Mouse (Mus musculus): ENCODE measurements around the gene Pou4f1. TPM values are rescaled to one million over a fixed set of nuclear protein-coding genes. Genes with fewer than 3 reads are reported as not detected.

Gene Pou4f1
- polyA plus RNA-seq, 1 experiment: 0.69 TPM

GRCm38 (mm10) chr14:104434293-104434692 lies 33.5 kb downstream of the Pou4f1 start:
- H3K27ac ChIP-seq (ENCODE audit: control insufficient read depth, insufficient read depth, low read depth, low read length): no peak overlapping the region
- no peak for TF ChIP-seq CTCF (IDR thresholded peaks at IDR 0.05; ENCODE audit: control insufficient read depth, insufficient read depth, insufficient replicate concordance, low read depth, low read length)
- no peak for TF ChIP-seq POLR2A (IDR thresholded peaks at IDR 0.05; ENCODE audit: control insufficient read depth, low read depth, low read length)

GRCm38 (mm10) chr14:104430819-104431218 lies 37.0 kb downstream of the Pou4f1 start:
- Histone ChIP-seq H3K4me3 (ENCODE audit: control insufficient read depth, low read depth, low read length) (no peak overlapping the region), H3K36me3 (ENCODE audit: control insufficient read depth, insufficient read depth, low read length) (no peaks in the 10 kb centered on the region), H3K4me1 (ENCODE audit: control insufficient read depth, insufficient read depth, low read length) (no peaks in the 10 kb centered on the region), H3K27ac (ENCODE audit: control insufficient read depth, insufficient read depth, low read depth, low read length) (no peak overlapping the region), H3K27me3 (ENCODE audit: control insufficient read depth, insufficient read depth, low read length) (no peaks in the 10 kb centered on the region)
- TF ChIP-seq CTCF (IDR thresholded peaks at IDR 0.05; ENCODE audit: control insufficient read depth, insufficient read depth, insufficient replicate concordance, low read depth, low read length) (no peak), POLR2A (IDR thresholded peaks at IDR 0.05; ENCODE audit: control insufficient read depth, low read depth, low read length) (no peak)

More at GRCm38 (mm10) chr14:104434293-104434692, 33.5 kb downstream of the Pou4f1 start:
- no peaks in the 10 kb centered on the region for H3K36me3 ChIP-seq (ENCODE audit: control insufficient read depth, insufficient read depth, low read length)
- no peak overlapping the region for H3K4me3 ChIP-seq (ENCODE audit: control insufficient read depth, low read depth, low read length)
- H3K27me3 ChIP-seq (ENCODE audit: control insufficient read depth, insufficient read depth, low read length): no peaks in the 10 kb centered on the region
- no peaks in the 10 kb centered on the region for H3K4me1 ChIP-seq (ENCODE audit: control insufficient read depth, insufficient read depth, low read length)

DNA sequence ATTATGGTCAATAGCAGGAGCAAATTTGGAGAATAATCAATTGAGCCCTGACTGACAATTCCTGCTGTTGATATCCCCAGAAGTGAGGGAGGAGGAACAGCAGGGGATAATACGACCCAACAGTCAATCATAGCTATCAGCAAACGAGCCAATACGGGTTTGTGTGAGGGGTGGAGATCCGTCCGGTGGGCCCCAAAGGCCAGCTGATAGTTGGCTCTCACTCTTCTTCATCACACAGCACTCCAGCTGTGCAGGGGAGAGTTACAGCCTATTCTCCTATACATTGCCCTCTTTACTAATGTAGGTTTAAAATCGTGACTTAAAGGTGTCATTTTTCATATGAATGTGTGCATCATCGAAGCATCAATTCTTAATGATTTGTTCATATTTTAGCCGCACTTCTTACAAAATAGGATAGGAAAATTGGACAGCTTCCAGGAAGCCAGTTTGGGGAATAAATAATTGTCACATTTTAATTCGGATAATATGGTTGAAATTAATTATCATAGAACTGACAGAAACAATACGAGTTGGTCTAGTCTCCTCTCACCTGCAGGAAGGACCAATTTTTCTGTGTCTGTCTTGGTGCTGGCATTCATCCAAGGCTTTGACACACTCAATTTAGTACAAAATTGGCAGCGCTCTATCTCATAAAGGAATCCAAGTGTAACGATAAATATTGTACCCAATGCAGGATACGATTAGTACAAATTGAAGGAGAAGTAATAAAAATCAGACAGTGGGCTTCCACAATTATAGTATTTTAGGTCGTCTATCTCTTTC lies 43.9 kb downstream of the Pou4f1 start:
- Histone ChIP-seq H3K4me3 (ENCODE audit: control insufficient read depth, low read depth, low read length) (no peak overlapping the region), H3K27ac (ENCODE audit: control insufficient read depth, insufficient read depth, low read depth, low read length) (no peak overlapping the region), H3K36me3 (ENCODE audit: control insufficient read depth, insufficient read depth, low read length) (no peaks in the 10 kb centered on the region), H3K4me1 (ENCODE audit: control insufficient read depth, insufficient read depth, low read length) (no peaks in the 10 kb centered on the region), H3K27me3 (ENCODE audit: control insufficient read depth, insufficient read depth, low read length) (no peaks in the 10 kb centered on the region)
- TF ChIP-seq POLR2A (IDR thresholded peaks at IDR 0.05; ENCODE audit: control insufficient read depth, low read depth, low read length) (no peak), CTCF (IDR thresholded peaks at IDR 0.05; ENCODE audit: control insufficient read depth, insufficient read depth, insufficient replicate concordance, low read depth, low read length) (no peak)

Other genes with a start within 250 kb of the Pou4f1 start
- gene Rnf219, start 54.6 kb upstream of the Pou4f1 start, polyA plus RNA-seq (2012; rRNA removed): 4.5 and 5.7 TPM in 2 replicates